Mouse (Mus musculus) forebrain, embryonic 15.5 days (tissue): ENCODE measurements around the gene Arpc5. TPM values are rescaled to one million over a fixed set of nuclear protein-coding genes. Genes with fewer than 3 reads are reported as not detected.

Source experiments
- ATAC-seq: fragments of 200-750 bp; cut with Nextera tagmentation; replicated peaks from 2 replicates; pipeline ENCODE4 v1.8.0; 2017; ENCODE audit warnings: mild to moderate bottlenecking, moderate TSS enrichment, moderate library complexity
- H3K27ac ChIP-seq: fragments of 300-500 bp; sonication (generic); replicated peaks from 2 replicates; pipeline ENCODE4 v1.5.1; 2015; ENCODE audit warnings: mild to moderate bottlenecking, inconsistent platforms
- H3K27me3 ChIP-seq: fragments of 300-500 bp; sonication (generic); 2 replicates; pipeline ENCODE4 v1.6.1; 2015; ENCODE audit warnings: inconsistent platforms
- H3K36me3 ChIP-seq: fragments of 300-500 bp; sonication (generic); 2 replicates; pipeline ENCODE4 v1.6.1; 2015; ENCODE audit warnings: mild to moderate bottlenecking, inconsistent platforms
- H3K4me1 ChIP-seq: fragments of 300-500 bp; sonication (generic); 2 replicates; pipeline ENCODE4 v1.6.1; 2015; ENCODE audit warnings: inconsistent platforms
- H3K4me2 ChIP-seq: fragments of 300-500 bp; sonication (generic); replicated peaks from 2 replicates; pipeline ENCODE4 v1.6.1; 2015; ENCODE audit warnings: mild to moderate bottlenecking, inconsistent platforms
- H3K4me3 ChIP-seq: fragments of 300-500 bp; sonication (generic); 2 replicates; pipeline ENCODE4 v1.5.1; 2015; ENCODE audit warnings: mild to moderate bottlenecking, inconsistent platforms
- H3K9ac ChIP-seq: fragments of 300-500 bp; sonication (generic); replicated peaks from 2 replicates; pipeline ENCODE4 v1.6.1; 2015; ENCODE audit warnings: mild to moderate bottlenecking, inconsistent platforms
- H3K9me3 ChIP-seq: fragments of 300-500 bp; sonication (generic); 2 replicates; pipeline ENCODE4 v1.6.1; 2016; ENCODE audit warnings: inconsistent platforms
- WGBS: fragments of 180-500 bp; shearing (Covaris S2); methylation state at CpG from one replicate; pipeline ENCODE4 v1.1.7; 2015; ENCODE audit warnings: mixed read lengths; 5-methylcytosine and 5-hydroxymethylcytosine counted together
- polyA plus RNA-seq: library from polyadenylated mRNA; unstranded; fragments of >200 nt; fragmentation: Nextera tagmentation; extraction: Ambion mirVana; gene quantifications from 2 replicates; pipeline ENCODE4 v1.2.1, GENCODE M21; 2015

Arpc5 gene
- polyA plus RNA-seq = 377 and 388 TPM in 2 replicates

GRCm38 (mm10) chr1:152766032-152766772 is at the start of gene Arpc5, which contains the start of gene Rgl1:
TSS of gene Arpc5 (plus strand) at chr1:152766542.
TSS of gene Rgl1 (minus strand) at chr1:152766351.
- H3K27me3 ChIP-seq = no peaks in the 10 kb centered on the region
- H3K4me3 ChIP-seq = peak within 1 kb of the TSS; percentile 80
- peak; percentile 98 for ATAC-seq
- peaks cover 14% of the 10 kb centered on the region for H3K36me3 ChIP-seq
- H3K27ac ChIP-seq = peak within 1 kb of the TSS; percentile 84
- H3K9ac ChIP-seq = peak within 1 kb of the TSS; percentile 86
- under 1% methylated on average over 85 of the region's 86 CpGs for WGBS
- H3K9me3 ChIP-seq = no peaks in the 10 kb centered on the region
- H3K4me2 ChIP-seq = peak within 1 kb of the TSS; percentile 96
- peaks cover 28% of the 10 kb centered on the region for H3K4me1 ChIP-seq

- WGBS = 59% methylated on average over 1 of the region's 1 CpGs
- no peak overlapping the region for H3K27ac ChIP-seq
- H3K9ac ChIP-seq = no peak overlapping the region
- ATAC-seq = no peak
- H3K36me3 ChIP-seq = no peaks in the 10 kb centered on the region
- H3K9me3 ChIP-seq = no peaks in the 10 kb centered on the region
- H3K4me1 ChIP-seq = peaks cover 7% of the 10 kb centered on the region
- no peaks in the 10 kb centered on the region for H3K27me3 ChIP-seq
- no peak overlapping the region for H3K4me3 ChIP-seq
- H3K4me2 ChIP-seq = no peak overlapping the region
Measured at GRCm38 (mm10) chr1:152717329-152717728, 49.0 kb upstream of the Arpc5 start.

- H3K27ac ChIP-seq = no peak overlapping the region
- H3K4me2 ChIP-seq = no peak overlapping the region
- H3K4me1 ChIP-seq = peaks cover 7% of the 10 kb centered on the region
- no peaks in the 10 kb centered on the region for H3K27me3 ChIP-seq
- H3K4me3 ChIP-seq = no peak overlapping the region
- no peaks in the 10 kb centered on the region for H3K9me3 ChIP-seq
- ATAC-seq = no peak
- H3K9ac ChIP-seq = no peak overlapping the region
- H3K36me3 ChIP-seq = no peaks in the 10 kb centered on the region
- 54% methylated on average over 6 of the region's 6 CpGs for WGBS
Measured at GRCm38 (mm10) chr1:152718200-152718599, 48.1 kb upstream of the Arpc5 start.

- H3K9ac ChIP-seq = no peak overlapping the region
- no peak overlapping the region for H3K4me2 ChIP-seq
- ATAC-seq = no peak
- no peak overlapping the region for H3K27ac ChIP-seq
- no peaks in the 10 kb centered on the region for H3K36me3 ChIP-seq
- H3K4me3 ChIP-seq = no peak overlapping the region
- WGBS = 88% methylated on average over 4 of the region's 4 CpGs
- H3K4me1 ChIP-seq = no peaks in the 10 kb centered on the region
- H3K27me3 ChIP-seq = no peaks in the 10 kb centered on the region
- H3K9me3 ChIP-seq = no peaks in the 10 kb centered on the region
Measured at GRCm38 (mm10) chr1:152720969-152721368, 45.4 kb upstream of the Arpc5 start.

GRCm38 (mm10) chr1:152721535-152722198 is 44.7 kb upstream of the Arpc5 start:
- WGBS = 82% methylated on average over 11 of the region's 11 CpGs
- H3K27me3 ChIP-seq = no peaks in the 10 kb centered on the region
- no peak overlapping the region for H3K9ac ChIP-seq
- no peak overlapping the region for H3K4me2 ChIP-seq
- H3K27ac ChIP-seq = no peak overlapping the region
- H3K4me3 ChIP-seq = no peak overlapping the region
- no peak for ATAC-seq
- no peaks in the 10 kb centered on the region for H3K4me1 ChIP-seq
- H3K36me3 ChIP-seq = no peaks in the 10 kb centered on the region
- no peaks in the 10 kb centered on the region for H3K9me3 ChIP-seq

- H3K9me3 ChIP-seq = no peaks in the 10 kb centered on the region
- H3K9ac ChIP-seq = no peak overlapping the region
- H3K27me3 ChIP-seq = no peaks in the 10 kb centered on the region
- H3K4me1 ChIP-seq = no peaks in the 10 kb centered on the region
- ATAC-seq = no peak
- H3K36me3 ChIP-seq = no peaks in the 10 kb centered on the region
- H3K4me2 ChIP-seq = no peak overlapping the region
- H3K27ac ChIP-seq = no peak overlapping the region
- H3K4me3 ChIP-seq = no peak overlapping the region
Measured at GRCm38 (mm10) chr1:152724286-152724685, 42.1 kb upstream of the Arpc5 start.

- no peaks in the 10 kb centered on the region for H3K27me3 ChIP-seq
- H3K4me3 ChIP-seq = no peak overlapping the region
- H3K4me2 ChIP-seq = no peak overlapping the region
- no peaks in the 10 kb centered on the region for H3K4me1 ChIP-seq
- no peak for ATAC-seq
- 81% methylated on average over 3 of the region's 3 CpGs for WGBS
- no peaks in the 10 kb centered on the region for H3K36me3 ChIP-seq
- no peak overlapping the region for H3K9ac ChIP-seq
- no peak overlapping the region for H3K27ac ChIP-seq
- no peaks in the 10 kb centered on the region for H3K9me3 ChIP-seq
Measured at GRCm38 (mm10) chr1:152726095-152726494, 40.2 kb upstream of the Arpc5 start.

GRCm38 (mm10) chr1:152727604-152728236 is 38.6 kb upstream of the Arpc5 start:
- no peaks in the 10 kb centered on the region for H3K4me1 ChIP-seq
- no peak overlapping the region for H3K4me2 ChIP-seq
- no peak for ATAC-seq
- H3K27ac ChIP-seq = no peak overlapping the region
- no peaks in the 10 kb centered on the region for H3K9me3 ChIP-seq
- H3K27me3 ChIP-seq = no peaks in the 10 kb centered on the region
- H3K4me3 ChIP-seq = no peak overlapping the region
- no peaks in the 10 kb centered on the region for H3K36me3 ChIP-seq
- WGBS = 73% methylated on average over 5 of the region's 5 CpGs
- no peak overlapping the region for H3K9ac ChIP-seq

- Histone ChIP-seq H3K9me3 (no peaks in the 10 kb centered on the region), H3K4me1 (no peaks in the 10 kb centered on the region), H3K9ac (no peak overlapping the region), H3K4me3 (no peak overlapping the region), H3K27me3 (no peaks in the 10 kb centered on the region), H3K36me3 (no peaks in the 10 kb centered on the region), H3K27ac (no peak overlapping the region), H3K4me2 (no peak overlapping the region)
- no peak for ATAC-seq
- 91% methylated on average over 9 of the region's 9 CpGs for WGBS
Measured at GRCm38 (mm10) chr1:152738793-152739192, 27.5 kb upstream of the Arpc5 start.

GRCm38 (mm10) chr1:152739374-152739773 is 27.0 kb upstream of the Arpc5 start:
- Histone ChIP-seq H3K4me3 (no peak overlapping the region), H3K27me3 (no peaks in the 10 kb centered on the region), H3K27ac (no peak overlapping the region), H3K4me1 (no peaks in the 10 kb centered on the region), H3K9me3 (no peaks in the 10 kb centered on the region), H3K36me3 (no peaks in the 10 kb centered on the region), H3K9ac (no peak overlapping the region), H3K4me2 (no peak overlapping the region)
- 93% methylated on average over 11 of the region's 11 CpGs for WGBS
- no peak for ATAC-seq

GRCm38 (mm10) chr1:152743095-152743826 is 23.1 kb upstream of the Arpc5 start:
- no peaks in the 10 kb centered on the region for H3K9me3 ChIP-seq
- no peak overlapping the region for H3K4me3 ChIP-seq
- no peak overlapping the region for H3K4me2 ChIP-seq
- no peaks in the 10 kb centered on the region for H3K27me3 ChIP-seq
- H3K9ac ChIP-seq = no peak overlapping the region
- peaks cover 2% of the 10 kb centered on the region; the same call in 1 of the 2 replicates for H3K4me1 ChIP-seq
- ATAC-seq = no peak
- WGBS = 65% methylated on average over 15 of the region's 15 CpGs
- H3K36me3 ChIP-seq = no peaks in the 10 kb centered on the region
- H3K27ac ChIP-seq = no peak overlapping the region

- H3K27me3 ChIP-seq = no peaks in the 10 kb centered on the region
- peak; percentile 27; the same call in 1 of the 2 replicates for ATAC-seq
- H3K9me3 ChIP-seq = no peaks in the 10 kb centered on the region
- H3K4me3 ChIP-seq = no peak overlapping the region
- H3K4me2 ChIP-seq = no peak overlapping the region
- H3K4me1 ChIP-seq = peaks cover 24% of the 10 kb centered on the region
- no peaks in the 10 kb centered on the region for H3K36me3 ChIP-seq
- 4% methylated on average over 5 of the region's 5 CpGs for whole genome bisulfite sequencing
- H3K9ac ChIP-seq = no peak overlapping the region
- H3K27ac ChIP-seq = no peak overlapping the region
Measured at GRCm38 (mm10) chr1:152746426-152746825, 19.9 kb upstream of the Arpc5 start.
